8 mouse cellular contexts compared by ENCODE assay signal in the genomic region with DNA sequence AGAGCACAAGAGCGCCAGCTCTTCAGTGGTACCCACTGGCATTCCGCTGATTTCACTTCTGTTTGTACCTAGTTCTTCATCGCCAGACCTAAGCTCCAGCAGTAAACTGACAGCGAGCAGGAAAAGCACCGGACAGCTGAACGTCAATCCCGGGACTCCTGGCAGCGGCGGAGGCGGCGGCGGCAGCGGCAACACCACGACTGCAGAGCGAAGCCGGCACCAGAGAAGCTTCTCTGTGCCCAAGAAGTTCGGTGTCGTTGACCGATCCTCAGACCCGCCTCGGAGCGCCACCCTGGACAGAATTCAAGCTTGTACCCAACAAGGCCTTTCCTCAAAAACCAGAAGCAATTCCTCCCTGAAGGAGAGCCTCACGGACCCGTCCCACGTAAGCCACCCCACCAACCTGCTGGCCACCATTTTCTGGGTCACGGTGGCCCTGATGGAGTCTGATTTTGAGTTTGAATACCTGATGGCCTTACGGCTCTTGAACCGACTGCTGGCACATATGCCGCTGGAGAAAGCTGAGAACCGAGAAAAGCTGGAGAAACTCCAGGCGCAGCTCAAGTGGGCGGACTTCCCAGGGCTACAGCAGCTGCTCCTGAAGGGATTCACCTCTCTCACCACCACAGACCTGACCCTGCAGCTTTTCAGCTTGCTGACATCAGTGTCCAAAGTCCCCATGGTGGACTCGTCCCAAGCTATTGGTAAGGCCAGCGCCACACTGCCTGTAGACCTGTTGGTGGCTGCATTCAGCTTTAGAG.
DNase-seq lines count a peak whose midpoint lies in the region; ATAC-seq and TF ChIP-seq lines count a peak whose summit lies in the region.
"Had no signal": no experiment of that assay in that cellular context is flagged by ENCODE, and none has a peak within 500 bp of the region (broad histone marks: within the 10 kb centered on the region; RNA-seq: fewer than 3 reads in every experiment).

No protein-coding gene starts in this region.

- H3K27ac ChIP-seq in testis, adult 2 months (ENCODE audit: control insufficient read depth, insufficient read depth, low read depth, low read length): no peak overlapping the region
- H3K27ac ChIP-seq in embryonic fibroblast, embryonic 13.5 days (ENCODE audit: insufficient read depth, low read length): no peak overlapping the region
- H3K27ac ChIP-seq in intestine, embryonic 15.5 days: no peak overlapping the region
- no peak overlapping the region for H3K27ac ChIP-seq in limb, embryonic 15.5 days
- H3K27ac ChIP-seq: macrophage had no signal

- H3K9ac ChIP-seq in intestine, embryonic 15.5 days: peak overlapping the region; percentile 31
- peak overlapping the region; percentile 17; the same call in 1 of the 2 replicates for H3K9ac ChIP-seq in limb, embryonic 15.5 days

- DNase-seq in testis, postnatal 14 days (ENCODE audit: low spot score): no peak
- peak; percentile 81 for DNase-seq in skeletal muscle tissue, adult 2 months (ENCODE audit: low read depth, low spot score)
- no peak for DNase-seq in natural killer cell, adult 2 months (ENCODE audit: low spot score in 2 of 2)

- H3K27me3 ChIP-seq in testis, adult 2 months (ENCODE audit: control insufficient read depth, insufficient read depth, low read length): no peaks in the 10 kb centered on the region
- H3K27me3 ChIP-seq in intestine, embryonic 15.5 days (replicated peaks): no peaks in the 10 kb centered on the region
- H3K27me3 ChIP-seq in limb, embryonic 15.5 days: no peaks in the 10 kb centered on the region

- TF ChIP-seq CTCF in testis, adult 2 months (IDR thresholded peaks at IDR 0.05; ENCODE audit: control insufficient read depth, insufficient read depth, insufficient replicate concordance, low read depth, low read length): no peak
- no peak for TF ChIP-seq CTCF in embryonic fibroblast, embryonic 13.5 days (IDR thresholded peaks at IDR 0.05; ENCODE audit: borderline replicate concordance, insufficient read depth, low read length)

- H3K4me3 ChIP-seq in testis, adult 2 months (ENCODE audit: control insufficient read depth, low read depth, low read length): peak overlapping the region; percentile 44
- peak overlapping the region; percentile 20; the same call in 1 of the 2 replicates for H3K4me3 ChIP-seq in embryonic fibroblast, embryonic 13.5 days (ENCODE audit: insufficient read depth, low read length)
- peak overlapping the region; percentile 17 for H3K4me3 ChIP-seq in intestine, embryonic 15.5 days (replicated peaks)
- peak overlapping the region; percentile 34 for H3K4me3 ChIP-seq in limb, embryonic 15.5 days

- no peaks in the 10 kb centered on the region for H3K36me3 ChIP-seq in testis, adult 2 months (ENCODE audit: control insufficient read depth, insufficient read depth, low read length)
- peaks cover 6% of the 10 kb centered on the region for H3K36me3 ChIP-seq in intestine, embryonic 15.5 days
- peaks cover 27% of the 10 kb centered on the region for H3K36me3 ChIP-seq in limb, embryonic 15.5 days

- H3K4me2 ChIP-seq in intestine, embryonic 15.5 days (replicated peaks): peak overlapping the region; percentile 57
- peak overlapping the region; percentile 56 for H3K4me2 ChIP-seq in limb, embryonic 15.5 days

- no peak for TF ChIP-seq POLR2A in testis, adult 2 months (IDR thresholded peaks at IDR 0.05; ENCODE audit: control insufficient read depth, low read depth, low read length)
- TF ChIP-seq POLR2A in embryonic fibroblast, embryonic 13.5 days (IDR thresholded peaks at IDR 0.05; ENCODE audit: low read depth, low read length): no peak

- ATAC-seq in intestine, embryonic 15.5 days: peak; percentile 55; the same call in 1 of the 2 replicates
- no peak for ATAC-seq in limb, embryonic 15.5 days (ENCODE audit: insufficient number of reproducible peaks, low FRiP score, low TSS enrichment, low read depth)

- H3K9me3 ChIP-seq in intestine, embryonic 15.5 days: no peaks in the 10 kb centered on the region
- H3K9me3 ChIP-seq in limb, embryonic 15.5 days: no peaks in the 10 kb centered on the region

- WGBS in intestine, embryonic 15.5 days: 32% methylated on average over 34 of the region's 34 CpGs
- whole genome bisulfite sequencing in limb, embryonic 15.5 days: 28% methylated on average over 34 of the region's 34 CpGs

- peaks cover 5% of the 10 kb centered on the region for H3K4me1 ChIP-seq in testis, adult 2 months (ENCODE audit: control insufficient read depth, insufficient read depth, low read length)
- H3K4me1 ChIP-seq in embryonic fibroblast, embryonic 13.5 days (ENCODE audit: control insufficient read depth, insufficient read depth, low read length): no peaks in the 10 kb centered on the region
- H3K4me1 ChIP-seq in intestine, embryonic 15.5 days (replicated peaks): no peaks in the 10 kb centered on the region
- no peaks in the 10 kb centered on the region for H3K4me1 ChIP-seq in limb, embryonic 15.5 days
